Mouse (Mus musculus): Measurements from ENCODE around the gene Slc10a6.

DNA sequence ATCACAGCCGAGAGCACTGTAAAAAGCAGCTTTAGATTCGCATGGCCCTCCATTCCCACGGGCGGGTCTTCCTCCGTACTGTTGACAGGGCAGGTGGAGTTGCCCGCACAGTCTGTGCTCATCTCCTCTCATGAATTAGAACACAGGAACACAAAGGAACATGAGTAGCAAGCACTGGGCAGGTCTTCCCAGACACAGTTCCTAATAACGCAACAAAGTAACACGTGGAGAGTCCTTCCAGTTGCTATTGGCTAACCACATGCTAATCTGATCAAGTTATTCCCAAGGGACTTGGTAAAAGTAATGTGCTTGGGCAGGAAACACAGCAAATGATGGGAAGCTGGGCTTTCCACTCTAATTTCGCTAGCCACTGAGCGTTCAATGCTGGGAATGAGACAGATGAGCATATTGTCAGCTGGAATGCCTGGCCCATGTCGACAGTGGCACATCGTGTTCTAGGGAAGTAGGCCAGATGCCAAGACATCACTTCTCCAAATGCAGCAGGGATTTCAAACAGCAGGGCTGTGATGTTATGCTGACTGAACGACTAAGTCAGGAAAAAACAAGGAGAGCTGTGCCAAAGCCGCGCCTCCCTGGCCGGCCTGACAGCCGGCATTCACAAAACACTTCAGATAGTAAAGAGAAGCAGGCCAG is at the start of gene Slc10a6:
- no peak for TF ChIP-seq CTCF (IDR thresholded peaks at IDR 0.05; ENCODE audit: extremely low read depth, insufficient read depth, low read length)
- no peak for TF ChIP-seq POLR2A (IDR thresholded peaks at IDR 0.05; ENCODE audit: extremely low read depth, insufficient read depth, low read length)
